Mouse (Mus musculus) liver, adult 2 months (tissue): ENCODE measurements around the gene Car5b. TPM values are rescaled to one million over a fixed set of nuclear protein-coding genes. Genes with fewer than 3 reads are reported as not detected.

Source experiments
- DNase-seq: peaks from one replicate; pipeline ENCODE4 v3.0.0-alpha.2; 2011; ENCODE audit warnings: low read depth, low spot score; ENCODE audit errors: extremely low read depth
- H3K27ac ChIP-seq: fragments of 200-500 bp; replicated peaks from 2 replicates; pipeline ENCODE4 v1.5.1; 2012; ENCODE audit warnings: low read depth, mild to moderate bottlenecking, control low read depth, inconsistent platforms, low read length; ENCODE audit not compliant: insufficient read depth
- H3K27me3 ChIP-seq: fragments of 200-500 bp; 2 replicates; pipeline ENCODE4 v1.6.1; 2012; ENCODE audit warnings: mild to moderate bottlenecking, moderate library complexity, low read length, inconsistent platforms; ENCODE audit not compliant: control insufficient read depth, insufficient read depth
- H3K36me3 ChIP-seq: fragments of 200-500 bp; 2 replicates; pipeline ENCODE4 v1.6.1; 2012; ENCODE audit warnings: low read length, inconsistent platforms; ENCODE audit not compliant: control insufficient read depth, insufficient read depth
- H3K4me1 ChIP-seq: fragments of 200-500 bp; 2 replicates; pipeline ENCODE4 v1.6.1; 2011; ENCODE audit warnings: low read length; ENCODE audit not compliant: control insufficient read depth, insufficient read depth
- H3K4me3 ChIP-seq: fragments of 200-500 bp; 2 replicates; pipeline ENCODE4 v1.5.1; 2011; ENCODE audit warnings: low read depth, mild to moderate bottlenecking, control low read depth, low read length, moderate library complexity; ENCODE audit not compliant: insufficient read depth
- H3K79me2 ChIP-seq: fragments of 200-500 bp; 2 replicates; pipeline ENCODE4 v1.6.1; 2012; ENCODE audit warnings: inconsistent platforms, mild to moderate bottlenecking, low read length, moderate library complexity; ENCODE audit not compliant: control insufficient read depth, insufficient read depth
- H3K9ac ChIP-seq: fragments of 200-500 bp; 2 replicates; pipeline ENCODE4 v1.6.1; 2012; ENCODE audit warnings: low read depth, mild to moderate bottlenecking, control low read depth, inconsistent platforms, low read length
- CTCF ChIP-seq: fragments of 200-500 bp; IDR thresholded peaks from 2 replicates; pipeline ENCODE4 v1.5.1; 2011; ENCODE audit warnings: low read depth, low read length, control low read depth
- POLR2A ChIP-seq: fragments of 200-500 bp; IDR thresholded peaks from 2 replicates; pipeline ENCODE4 v1.6.1; 2011; ENCODE audit warnings: low read length, control low read depth; ENCODE audit not compliant: insufficient read depth; ENCODE audit errors: extremely low read depth
- WGBS: fragments of 180-500 bp; shearing (Covaris S2); methylation state at CpG from one replicate; pipeline ENCODE4 v1.1.7; 2018; 5-methylcytosine and 5-hydroxymethylcytosine counted together
- polyA plus RNA-seq: library from polyadenylated mRNA; depleted of rRNA; stranded (reverse); fragments of >200 nt; gene quantifications from 2 replicates; pipeline ENCODE4 v1.2.3, GENCODE M21; 2012; rRNA removed
- total RNA-seq: library from RNA; depleted of rRNA; stranded (reverse); fragments of >200 nt; gene quantifications from 2 replicates; pipeline ENCODE4 v1.2.3, GENCODE M21; 2014; rRNA removed

Car5b gene
- total and polyA plus RNA-seq, 2 experiments, result 0.91 to 2.1 TPM

DNA sequence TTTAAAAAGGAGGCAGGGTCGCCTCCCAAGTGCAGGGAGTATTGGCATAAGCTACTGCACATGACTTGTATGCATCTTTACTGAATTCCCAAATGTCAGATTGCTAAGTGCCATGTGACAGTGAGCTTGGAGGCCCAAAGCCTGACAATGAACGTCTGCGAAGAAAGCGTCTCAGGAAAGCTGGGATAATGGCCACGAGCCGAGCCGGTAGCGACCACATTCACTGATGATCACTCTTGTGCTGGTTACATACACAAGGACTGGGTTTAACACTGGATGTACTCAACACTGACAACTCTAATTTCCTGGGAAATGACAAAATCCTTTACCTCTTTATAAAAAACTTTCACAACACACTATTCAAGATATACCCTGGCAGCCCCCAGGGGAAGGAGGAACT lies 93.1 kb downstream of the Car5b start:
- no peak for TF ChIP-seq POLR2A
- no peak for TF ChIP-seq CTCF
- no peak for DNase-seq
- H3K9ac ChIP-seq, result no peak overlapping the region
- H3K27ac ChIP-seq, result no peak overlapping the region
- no peaks in the 10 kb centered on the region for H3K27me3 ChIP-seq
- WGBS, result 89% methylated on average over 8 of the region's 8 CpGs
- no peaks in the 10 kb centered on the region for H3K79me2 ChIP-seq
- H3K4me3 ChIP-seq, result no peak overlapping the region
- H3K36me3 ChIP-seq, result peaks cover 10% of the 10 kb centered on the region
- no peaks in the 10 kb centered on the region for H3K4me1 ChIP-seq

DNA sequence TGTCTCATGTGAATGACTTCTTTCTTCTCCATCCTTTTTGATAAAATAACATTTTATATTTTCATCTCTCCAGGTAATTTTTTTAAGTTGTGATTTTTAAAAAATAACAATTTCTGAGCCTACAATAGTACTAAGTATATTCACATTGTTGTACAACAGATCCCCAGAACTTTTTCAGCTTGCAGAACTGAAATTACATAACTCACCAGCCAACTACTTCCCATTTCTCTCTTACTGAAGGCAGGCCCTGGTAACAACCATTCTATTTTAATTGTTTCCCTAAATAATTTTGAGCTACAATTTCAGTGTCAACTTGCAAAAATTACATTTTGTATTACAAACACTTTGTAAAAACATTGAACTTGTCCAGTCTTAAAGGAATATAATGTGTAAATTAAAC lies 98.2 kb downstream of the Car5b start:
- DNase-seq, result no peak
- no peaks in the 10 kb centered on the region for H3K79me2 ChIP-seq
- TF ChIP-seq POLR2A (no peak), CTCF (no peak)
- no peak overlapping the region for H3K4me3 ChIP-seq
- H3K9ac ChIP-seq, result no peak overlapping the region
- H3K4me1 ChIP-seq, result no peaks in the 10 kb centered on the region
- no peak overlapping the region for H3K27ac ChIP-seq
- no peaks in the 10 kb centered on the region for H3K36me3 ChIP-seq
- no peaks in the 10 kb centered on the region for H3K27me3 ChIP-seq

Other genes with a start within 250 kb of the Car5b start
- 2.4 and 2.7 TPM in 2 replicates for gene Ap1s2, start 119.0 kb downstream of the Car5b start, total RNA-seq
- 0.19 and 0.26 TPM in 2 replicates for gene Ap1s2, start 119.0 kb downstream of the Car5b start, polyA plus RNA-seq
- 6.7 and 6.8 TPM in 2 replicates for gene Zrsr2, start 69.3 kb downstream of the Car5b start, total RNA-seq
- 4.9 and 5.4 TPM in 2 replicates for gene Zrsr2, start 69.3 kb downstream of the Car5b start, polyA plus RNA-seq
- 0.83 and 1.3 TPM in 2 replicates for gene Siah1b, start 48.5 kb upstream of the Car5b start, total RNA-seq
- 2.0 and 2.2 TPM in 2 replicates for gene Siah1b, start 48.5 kb upstream of the Car5b start, polyA plus RNA-seq
- gene Cltrn, start 60.8 kb upstream of the Car5b start, total RNA-seq, result 0.40 TPM in 1 of 2 replicates, not detected in the other
- not detected in 2 replicates for gene Cltrn, start 60.8 kb upstream of the Car5b start, polyA plus RNA-seq
- gene Ace2, start 111.3 kb upstream of the Car5b start, total RNA-seq, result 0.18 and 0.47 TPM in 2 replicates
- 0.10 and 0.23 TPM in 2 replicates for gene Ace2, start 111.3 kb upstream of the Car5b start, polyA plus RNA-seq
- 0.27 and 0.28 TPM in 2 replicates for gene Bmx, start 230.2 kb upstream of the Car5b start, total RNA-seq
- 0.09 TPM in 1 of 2 replicates, not detected in the other for gene Bmx, start 230.2 kb upstream of the Car5b start, polyA plus RNA-seq
- 17.6 and 24.6 TPM in 2 replicates for gene Pir, start 241.4 kb upstream of the Car5b start, total RNA-seq
- 16.0 and 16.3 TPM in 2 replicates for gene Pir, start 241.4 kb upstream of the Car5b start, polyA plus RNA-seq